Mouse (Mus musculus) heart, adult 2 months (tissue): Measurements from ENCODE around the gene Thsd7a.

Experiments used
- CTCF ChIP-seq: fragments of 200-600 bp; IDR thresholded peaks from 2 replicates; pipeline ENCODE4 v1.8.1; 2022; ENCODE audit warnings: antibody characterized with exemption, mild to moderate bottlenecking, moderate library complexity
- EP300 ChIP-seq: fragments of 200-500 bp; IDR thresholded peaks from 2 replicates; pipeline ENCODE4 v1.6.1; 2011; ENCODE audit warnings: low read depth, low read length, control low read depth; ENCODE audit not compliant: insufficient read depth
- POLR2A ChIP-seq: fragments of 200-500 bp; IDR thresholded peaks from 2 replicates; pipeline ENCODE4 v1.6.1; 2011; ENCODE audit warnings: mild to moderate bottlenecking, low read depth, low read length, control low read depth; ENCODE audit not compliant: insufficient read depth

GRCm38 (mm10) chr6:12649633-12650032 is 99.6 kb downstream of the Thsd7a start:
- TF ChIP-seq CTCF: no peak
- no peak for TF ChIP-seq POLR2A
- no peak for TF ChIP-seq EP300
